Mouse (Mus musculus) embryonic facial prominence, embryonic 11.5 days (tissue): ENCODE results near the gene Gramd4. TPM values are rescaled to one million over a fixed set of nuclear protein-coding genes. Genes with fewer than 3 reads are reported as not detected.
"Not testable (repeated sequence)": the region's sequence is repeated elsewhere in the genome, so short reads cannot be mapped to it uniquely, and the experiment has no call there.

Experiments used
- ATAC-seq: fragments of 200-750 bp; cut with Nextera tagmentation; replicated peaks from 2 replicates; pipeline ENCODE4 v1.8.0; 2017; ENCODE audit warnings: low read depth; ENCODE audit not compliant: insufficient number of reproducible peaks, low FRiP score, low TSS enrichment
- DNase-seq: peaks from one replicate; pipeline ENCODE4 v3.0.0-alpha.2; 2015; ENCODE audit warnings: low spot score
- H3K27ac ChIP-seq: fragments of 300-500 bp; sonication (generic); replicated peaks from 2 replicates; pipeline ENCODE4 v1.5.1; 2014; ENCODE audit warnings: mild to moderate bottlenecking, low read depth, low read length, control low read depth
- H3K27me3 ChIP-seq: fragments of 300-500 bp; sonication (generic); 2 replicates; pipeline ENCODE4 v1.6.1; 2014; ENCODE audit warnings: mild to moderate bottlenecking, low read length, moderate library complexity, mixed read lengths; ENCODE audit not compliant: control insufficient read depth, insufficient read depth
- H3K36me3 ChIP-seq: fragments of 300-500 bp; sonication (generic); replicated peaks from 2 replicates; pipeline ENCODE4 v1.6.1; 2014; ENCODE audit warnings: low read depth, mild to moderate bottlenecking, low read length, moderate library complexity, mixed read lengths; ENCODE audit not compliant: control insufficient read depth, insufficient read depth
- H3K4me1 ChIP-seq: fragments of 300-500 bp; sonication (generic); 2 replicates; pipeline ENCODE4 v1.6.1; 2014; ENCODE audit warnings: low read length, mixed read lengths; ENCODE audit not compliant: control insufficient read depth, insufficient read depth
- H3K4me2 ChIP-seq: fragments of 300-500 bp; sonication (generic); 2 replicates; pipeline ENCODE4 v1.6.1; 2014; ENCODE audit warnings: low read depth, mild to moderate bottlenecking, control low read depth, low read length, moderate library complexity
- H3K4me3 ChIP-seq: fragments of 300-500 bp; sonication (generic); 2 replicates; pipeline ENCODE4 v1.5.1; 2014; ENCODE audit warnings: low read depth, low read length, control low read depth
- H3K9ac ChIP-seq: fragments of 300-500 bp; sonication (generic); replicated peaks from 2 replicates; pipeline ENCODE4 v1.6.1; 2014; ENCODE audit warnings: mild to moderate bottlenecking, control low read depth, low read length
- H3K9me3 ChIP-seq: fragments of 300-500 bp; sonication (generic); replicated peaks from 2 replicates; pipeline ENCODE4 v1.6.1; 2016; ENCODE audit warnings: mild to moderate bottlenecking, low read length, inconsistent platforms, mixed read lengths; ENCODE audit not compliant: control insufficient read depth
- WGBS: fragments of 180-500 bp; shearing (Covaris S2); extraction: QIAGEN DNeasy Blood & Tissue Kit; methylation state at CpG from one replicate; pipeline ENCODE4 v1.1.7; 2014; 5-methylcytosine and 5-hydroxymethylcytosine counted together
- polyA plus RNA-seq: library from polyadenylated mRNA; unstranded; fragments of >200 nt; fragmentation: Nextera tagmentation; extraction: Ambion mirVana; gene quantifications from 2 replicates; pipeline ENCODE4 v1.2.1, GENCODE M21; 2014

The Gramd4 gene
- polyA plus RNA-seq, 1 experiment from 2014 or later: 6.3 TPM

GRCm38 (mm10) chr15:86090578-86090977, 33.1 kb downstream of the Gramd4 start:
- no peaks in the 10 kb centered on the region for H3K36me3 ChIP-seq
- no peak overlapping the region for H3K4me2 ChIP-seq
- peaks cover under 1% of the 10 kb centered on the region; the same call in 1 of the 2 replicates for H3K4me1 ChIP-seq
- H3K27me3 ChIP-seq: no peaks in the 10 kb centered on the region
- 93% methylated on average over 8 of the region's 8 CpGs for WGBS
- DNase-seq (no peak), ATAC-seq (no peak)
- no peaks in the 10 kb centered on the region for H3K9me3 ChIP-seq
- no peak overlapping the region for H3K27ac ChIP-seq
- no peak overlapping the region for H3K9ac ChIP-seq
- no peak overlapping the region for H3K4me3 ChIP-seq

- Histone ChIP-seq H3K36me3 (no peaks in the 10 kb centered on the region), H3K4me2 (no peak overlapping the region), H3K4me3 (no peak overlapping the region), H3K4me1 (no peaks in the 10 kb centered on the region), H3K9me3 (no peaks in the 10 kb centered on the region), H3K27me3 (no peaks in the 10 kb centered on the region), H3K9ac (no peak overlapping the region), H3K27ac (no peak overlapping the region)
- 94% methylated on average over 23 of the region's 23 CpGs for WGBS
- ATAC-seq (no peak), DNase-seq (no peak)
Observed at GRCm38 (mm10) chr15:86091201-86091997, 33.9 kb downstream of the Gramd4 start.

GRCm38 (mm10) chr15:86091998-86092670, 34.6 kb downstream of the Gramd4 start:
- WGBS: 92% methylated on average over 12 of the region's 12 CpGs
- Histone ChIP-seq H3K9ac (no peak overlapping the region), H3K9me3 (no peaks in the 10 kb centered on the region), H3K27me3 (no peaks in the 10 kb centered on the region), H3K27ac (no peak overlapping the region), H3K36me3 (no peaks in the 10 kb centered on the region), H3K4me2 (no peak overlapping the region), H3K4me3 (no peak overlapping the region), H3K4me1 (no peaks in the 10 kb centered on the region)
- DNase-seq: no peak
- no peak for ATAC-seq

GRCm38 (mm10) chr15:86093236-86093635, 35.7 kb downstream of the Gramd4 start:
- Histone ChIP-seq H3K27me3 (no peaks in the 10 kb centered on the region), H3K9me3 (no peaks in the 10 kb centered on the region), H3K4me1 (no peaks in the 10 kb centered on the region), H3K36me3 (no peaks in the 10 kb centered on the region), H3K9ac (no peak overlapping the region), H3K4me3 (no peak overlapping the region), H3K4me2 (no peak overlapping the region), H3K27ac (no peak overlapping the region)
- no peak for DNase-seq
- 89% methylated on average over 1 of the region's 1 CpGs for WGBS
- no peak for ATAC-seq

- Histone ChIP-seq H3K4me2 (no peak overlapping the region), H3K4me3 (no peak overlapping the region), H3K4me1 (no peaks in the 10 kb centered on the region), H3K9ac (no peak overlapping the region), H3K36me3 (no peaks in the 10 kb centered on the region), H3K27me3 (no peaks in the 10 kb centered on the region), H3K27ac (no peak overlapping the region), H3K9me3 (no peaks in the 10 kb centered on the region)
- 78% methylated on average over 10 of the region's 10 CpGs for WGBS
- DNase-seq: no peak
- ATAC-seq: no peak
Observed at GRCm38 (mm10) chr15:86094324-86095121, 37.0 kb downstream of the Gramd4 start.

- H3K27ac ChIP-seq: no peak overlapping the region
- no peaks in the 10 kb centered on the region for H3K36me3 ChIP-seq
- H3K4me3 ChIP-seq: no peak overlapping the region
- 90% methylated on average over 17 of the region's 17 CpGs for WGBS
- ATAC-seq: no peak
- no peaks in the 10 kb centered on the region for H3K27me3 ChIP-seq
- H3K9ac ChIP-seq: no peak overlapping the region
- H3K4me2 ChIP-seq: no peak overlapping the region
- H3K4me1 ChIP-seq: no peaks in the 10 kb centered on the region
- no peak for DNase-seq
- H3K9me3 ChIP-seq: no peaks in the 10 kb centered on the region
Observed at GRCm38 (mm10) chr15:86095722-86096603, 38.5 kb downstream of the Gramd4 start.

GRCm38 (mm10) chr15:86096604-86097020, 39.1 kb downstream of the Gramd4 start:
- H3K9ac ChIP-seq, H3K36me3 ChIP-seq, ATAC-seq, H3K27ac ChIP-seq, H3K27me3 ChIP-seq, H3K4me1 ChIP-seq, H3K4me2 ChIP-seq, H3K9me3 ChIP-seq, DNase-seq, H3K4me3 ChIP-seq: not testable (repeated sequence)
- 94% methylated on average over 5 of the region's 5 CpGs for WGBS
